Mouse (Mus musculus): ENCODE measurements at regions not wholly inside any gene's neighbourhood (a gene's known extent, or its start where the extent isn't known, plus 50 kb on each side); places are given as distances from the start of the nearest gene placed in this dataset.

DNA sequence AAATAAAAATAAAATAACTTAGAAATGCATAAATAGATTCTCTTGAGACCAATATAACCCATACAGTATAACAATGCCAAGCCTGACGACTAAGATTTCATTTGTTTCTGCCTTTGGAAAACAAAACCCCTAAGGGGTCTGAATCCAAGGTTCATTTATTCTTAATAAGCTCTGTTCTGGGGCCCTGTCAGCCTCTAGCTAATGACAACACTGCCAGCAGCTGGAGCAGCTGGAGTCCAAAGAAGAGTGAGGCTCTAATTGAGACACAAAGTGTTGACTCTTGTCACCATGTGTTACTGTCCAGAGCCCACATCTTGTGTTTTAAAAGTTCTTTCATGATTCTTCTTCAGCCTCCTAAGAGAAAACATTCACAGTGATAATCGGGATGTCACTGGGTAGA, 298.5 kb upstream of the Gm6657 start:
- TF ChIP-seq CTCF (conservative IDR thresholded peaks at IDR 0.05; ENCODE audit: insufficient read depth, insufficient read length, low read depth, low read length), result no peak
- no peak for TF ChIP-seq POLR2A (IDR thresholded peaks at IDR 0.05; ENCODE audit: low read depth, low read length)
